Mouse (Mus musculus) forebrain, embryonic 13.5 days (tissue): ENCODE data around the gene Zfp536. TPM values are rescaled to one million over a fixed set of nuclear protein-coding genes. Genes with fewer than 3 reads are reported as not detected.

Experiments
- ATAC-seq: fragments of 200-750 bp; cut with Nextera tagmentation; 2 replicates; pipeline ENCODE4 v1.8.0; 2017
- H3K27ac ChIP-seq: fragments of 300-500 bp; sonication (generic); 2 replicates; pipeline ENCODE4 v1.5.1; 2015; ENCODE audit warnings: inconsistent platforms, mild to moderate bottlenecking, moderate library complexity
- H3K27me3 ChIP-seq: fragments of 300-500 bp; sonication (generic); 2 replicates; pipeline ENCODE4 v1.6.1; 2015; ENCODE audit warnings: mild to moderate bottlenecking, inconsistent platforms
- H3K36me3 ChIP-seq: fragments of 300-500 bp; sonication (generic); 2 replicates; pipeline ENCODE4 v1.6.1; 2015; ENCODE audit warnings: mild to moderate bottlenecking, inconsistent platforms; ENCODE audit not compliant: poor library complexity, severe bottlenecking
- H3K4me1 ChIP-seq: fragments of 300-500 bp; sonication (generic); 2 replicates; pipeline ENCODE4 v1.6.1; 2015; ENCODE audit warnings: inconsistent platforms
- H3K4me2 ChIP-seq: fragments of 300-500 bp; sonication (generic); 2 replicates; pipeline ENCODE4 v1.6.1; 2015; ENCODE audit warnings: inconsistent platforms, mild to moderate bottlenecking, moderate library complexity
- H3K4me3 ChIP-seq: fragments of 300-500 bp; sonication (generic); 2 replicates; pipeline ENCODE4 v1.5.1; 2015; ENCODE audit warnings: mild to moderate bottlenecking, inconsistent platforms
- H3K9ac ChIP-seq: fragments of 300-500 bp; sonication (generic); 2 replicates; pipeline ENCODE4 v1.6.1; 2015; ENCODE audit warnings: mild to moderate bottlenecking, inconsistent platforms
- H3K9me3 ChIP-seq: fragments of 300-500 bp; sonication (generic); replicated peaks from 2 replicates; pipeline ENCODE4 v1.6.1; 2016; ENCODE audit warnings: inconsistent platforms
- WGBS: fragments of 180-500 bp; shearing (Covaris S2); methylation state at CpG from one replicate; pipeline ENCODE4 v1.1.7; 2015; 5-methylcytosine and 5-hydroxymethylcytosine counted together
- polyA plus RNA-seq: library from polyadenylated mRNA; unstranded; fragments of >200 nt; fragmentation: Nextera tagmentation; extraction: Ambion mirVana; gene quantifications from 2 replicates; pipeline ENCODE4 v1.2.1, GENCODE M21; 2015

Gene Zfp536
- polyA plus RNA-seq, 1 experiment from 2014 or later = 39.7 TPM

GRCm38 (mm10) chr7:37743350-37743749 is 30.1 kb downstream of the Zfp536 start:
- Histone ChIP-seq H3K4me1 (peaks cover 55% of the 10 kb centered on the region), H3K27ac (no peak overlapping the region), H3K27me3 (no peaks in the 10 kb centered on the region), H3K4me2 (no peak overlapping the region), H3K4me3 (no peak overlapping the region), H3K9ac (no peak overlapping the region), H3K36me3 (peaks cover 4% of the 10 kb centered on the region; the same call in 1 of the 2 replicates), H3K9me3 (no peaks in the 10 kb centered on the region)
- 64% methylated on average over 8 of the region's 8 CpGs for WGBS
- no peak for ATAC-seq

- 20% methylated on average over 8 of the region's 8 CpGs for WGBS
These were observed 36.2 kb downstream of the Zfp536 start for GRCm38 (mm10) chr7:37737191-37737590.

DNA sequence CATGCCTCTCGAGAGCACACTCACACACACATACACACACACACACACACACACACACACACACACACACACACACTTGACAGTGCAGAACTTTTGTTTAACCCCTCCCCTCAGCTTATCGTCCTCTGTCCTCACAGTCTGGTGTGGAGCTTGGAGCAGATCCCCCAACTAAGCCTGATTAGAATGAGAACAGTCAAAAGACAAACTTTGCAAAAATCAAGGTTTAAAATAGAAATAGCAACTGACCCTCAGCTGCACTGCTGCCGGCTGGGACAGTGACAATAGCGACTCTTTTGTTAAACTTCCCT is 37.1 kb downstream of the Zfp536 start:
- Histone ChIP-seq H3K27ac (no peak overlapping the region), H3K4me3 (no peak overlapping the region), H3K9me3 (no peaks in the 10 kb centered on the region), H3K9ac (0 out of 2 replicates have a peak overlapping the region, but pooled peaks have one; percentile 5), H3K4me1 (peaks cover 58% of the 10 kb centered on the region), H3K27me3 (no peaks in the 10 kb centered on the region), H3K36me3 (peaks cover 4% of the 10 kb centered on the region; the same call in 1 of the 2 replicates), H3K4me2 (no peak overlapping the region)
- WGBS = 10% methylated on average over 4 of the region's 4 CpGs
- no peak for ATAC-seq

More at GRCm38 (mm10) chr7:37737191-37737590, 36.2 kb downstream of the Zfp536 start:
- no peaks in the 10 kb centered on the region for H3K27me3 ChIP-seq
- H3K4me3 ChIP-seq = no peak overlapping the region
- no peak overlapping the region for H3K4me2 ChIP-seq
- peaks cover 4% of the 10 kb centered on the region; the same call in 1 of the 2 replicates for H3K36me3 ChIP-seq
- no peaks in the 10 kb centered on the region for H3K9me3 ChIP-seq
- no peak overlapping the region for H3K9ac ChIP-seq
- no peak overlapping the region for H3K27ac ChIP-seq
- ATAC-seq = no peak
- H3K4me1 ChIP-seq = peaks cover 62% of the 10 kb centered on the region

DNA sequence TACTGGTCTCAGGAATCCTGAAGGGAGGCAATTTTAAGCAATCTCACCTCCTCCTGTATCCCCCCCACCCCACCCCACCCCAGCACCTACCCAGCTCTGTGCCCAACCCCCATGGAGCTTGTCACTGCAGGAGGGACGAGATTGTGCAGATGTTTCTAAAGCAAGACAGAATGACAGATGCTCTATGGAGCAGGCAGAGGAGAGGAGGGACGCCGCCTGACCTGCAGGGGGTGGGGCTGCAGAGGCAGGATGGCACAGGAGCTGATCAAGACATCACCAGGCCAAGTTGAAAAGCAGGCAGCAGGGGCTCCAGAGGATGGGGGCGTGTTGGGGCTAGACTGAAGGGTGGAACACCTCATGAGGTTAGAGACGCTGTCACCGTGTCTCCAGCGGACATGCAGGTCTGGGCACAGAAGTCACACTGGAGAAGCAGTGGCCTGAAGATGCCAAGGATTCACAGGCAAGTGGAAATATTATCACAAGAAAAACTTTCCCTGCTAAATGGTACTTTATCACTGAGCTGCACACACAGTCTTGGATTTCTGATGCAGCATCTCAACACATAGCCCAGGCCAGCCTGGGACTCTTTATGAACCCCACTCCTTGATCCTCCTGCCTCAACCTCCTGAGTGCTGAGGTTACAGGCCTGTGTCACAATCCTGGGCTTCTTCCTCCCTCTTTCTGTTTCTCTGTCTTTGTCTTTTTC is 37.6 kb downstream of the Zfp536 start:
- 45% methylated on average over 7 of the region's 7 CpGs for WGBS
- Histone ChIP-seq H3K27ac (0 out of 2 replicates have a peak overlapping the region, but pooled peaks have one; percentile 35), H3K4me3 (no peak overlapping the region), H3K4me2 (no peak overlapping the region), H3K9ac (0 out of 2 replicates have a peak overlapping the region, but pooled peaks have one; percentile 5), H3K36me3 (peaks cover 4% of the 10 kb centered on the region; the same call in 1 of the 2 replicates), H3K27me3 (no peaks in the 10 kb centered on the region), H3K4me1 (peaks cover 60% of the 10 kb centered on the region), H3K9me3 (no peaks in the 10 kb centered on the region)
- ATAC-seq = peak; percentile 42

- H3K9ac ChIP-seq = no peak overlapping the region
- no peaks in the 10 kb centered on the region for H3K27me3 ChIP-seq
- WGBS = 58% methylated on average over 6 of the region's 6 CpGs
- peak overlapping the region; percentile 35; the same call in 1 of the 2 replicates for H3K27ac ChIP-seq
- H3K4me2 ChIP-seq = no peak overlapping the region
- no peak for ATAC-seq
- H3K4me3 ChIP-seq = no peak overlapping the region
- no peaks in the 10 kb centered on the region for H3K36me3 ChIP-seq
- H3K9me3 ChIP-seq = no peaks in the 10 kb centered on the region
- peaks cover 66% of the 10 kb centered on the region for H3K4me1 ChIP-seq
These were observed 38.3 kb downstream of the Zfp536 start for GRCm38 (mm10) chr7:37735101-37735500.

- Histone ChIP-seq H3K9ac (no peak overlapping the region), H3K4me3 (no peak overlapping the region), H3K27ac (no peak overlapping the region), H3K4me1 (peaks cover 66% of the 10 kb centered on the region), H3K9me3 (no peaks in the 10 kb centered on the region), H3K4me2 (no peak overlapping the region), H3K36me3 (no peaks in the 10 kb centered on the region), H3K27me3 (no peaks in the 10 kb centered on the region)
- ATAC-seq = no peak
- 31% methylated on average over 6 of the region's 6 CpGs for whole genome bisulfite sequencing
These were observed 38.9 kb downstream of the Zfp536 start for GRCm38 (mm10) chr7:37734576-37734975.

GRCm38 (mm10) chr7:37733996-37734395 is 39.4 kb downstream of the Zfp536 start:
- H3K4me2 ChIP-seq = no peak overlapping the region
- no peak overlapping the region for H3K4me3 ChIP-seq
- H3K9me3 ChIP-seq = no peaks in the 10 kb centered on the region
- H3K27ac ChIP-seq = no peak overlapping the region
- no peaks in the 10 kb centered on the region for H3K36me3 ChIP-seq
- WGBS = 99% methylated on average over 4 of the region's 4 CpGs
- ATAC-seq = no peak
- no peak overlapping the region for H3K9ac ChIP-seq
- H3K27me3 ChIP-seq = no peaks in the 10 kb centered on the region
- peaks cover 62% of the 10 kb centered on the region for H3K4me1 ChIP-seq

DNA sequence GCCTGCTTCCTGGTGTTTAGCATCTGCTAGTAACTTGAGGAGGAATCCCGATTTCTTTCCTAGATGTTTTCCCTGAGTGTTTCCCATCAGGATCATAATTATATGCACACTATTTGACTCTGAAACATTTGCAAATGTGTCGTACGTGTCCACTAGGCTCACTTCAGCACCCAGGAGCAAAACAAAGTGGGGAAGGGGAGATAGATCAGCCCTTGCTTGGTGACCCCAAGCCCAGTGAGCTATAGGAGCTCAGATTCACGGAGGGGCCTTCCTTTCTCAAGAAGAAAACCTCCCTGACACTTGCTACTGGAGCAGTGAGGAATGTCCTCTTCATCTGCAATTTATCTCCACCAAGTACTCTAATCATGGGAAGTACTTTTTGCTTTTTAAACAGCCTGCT is 40.7 kb downstream of the Zfp536 start:
- no peak overlapping the region for H3K27ac ChIP-seq
- H3K9me3 ChIP-seq = no peaks in the 10 kb centered on the region
- peaks cover 57% of the 10 kb centered on the region for H3K4me1 ChIP-seq
- H3K9ac ChIP-seq = no peak overlapping the region
- no peak overlapping the region for H3K4me2 ChIP-seq
- 81% methylated on average over 4 of the region's 4 CpGs for WGBS
- no peaks in the 10 kb centered on the region for H3K36me3 ChIP-seq
- no peak for ATAC-seq
- no peaks in the 10 kb centered on the region for H3K27me3 ChIP-seq
- H3K4me3 ChIP-seq = no peak overlapping the region

GRCm38 (mm10) chr7:37727746-37728145 is 45.7 kb downstream of the Zfp536 start:
- ATAC-seq = no peak
- no peak overlapping the region for H3K9ac ChIP-seq
- peaks cover 43% of the 10 kb centered on the region for H3K4me1 ChIP-seq
- H3K27me3 ChIP-seq = no peaks in the 10 kb centered on the region
- 85% methylated on average over 8 of the region's 8 CpGs for WGBS
- H3K4me2 ChIP-seq = no peak overlapping the region
- H3K27ac ChIP-seq = no peak overlapping the region
- no peaks in the 10 kb centered on the region for H3K9me3 ChIP-seq
- H3K36me3 ChIP-seq = no peaks in the 10 kb centered on the region
- no peak overlapping the region for H3K4me3 ChIP-seq

DNA sequence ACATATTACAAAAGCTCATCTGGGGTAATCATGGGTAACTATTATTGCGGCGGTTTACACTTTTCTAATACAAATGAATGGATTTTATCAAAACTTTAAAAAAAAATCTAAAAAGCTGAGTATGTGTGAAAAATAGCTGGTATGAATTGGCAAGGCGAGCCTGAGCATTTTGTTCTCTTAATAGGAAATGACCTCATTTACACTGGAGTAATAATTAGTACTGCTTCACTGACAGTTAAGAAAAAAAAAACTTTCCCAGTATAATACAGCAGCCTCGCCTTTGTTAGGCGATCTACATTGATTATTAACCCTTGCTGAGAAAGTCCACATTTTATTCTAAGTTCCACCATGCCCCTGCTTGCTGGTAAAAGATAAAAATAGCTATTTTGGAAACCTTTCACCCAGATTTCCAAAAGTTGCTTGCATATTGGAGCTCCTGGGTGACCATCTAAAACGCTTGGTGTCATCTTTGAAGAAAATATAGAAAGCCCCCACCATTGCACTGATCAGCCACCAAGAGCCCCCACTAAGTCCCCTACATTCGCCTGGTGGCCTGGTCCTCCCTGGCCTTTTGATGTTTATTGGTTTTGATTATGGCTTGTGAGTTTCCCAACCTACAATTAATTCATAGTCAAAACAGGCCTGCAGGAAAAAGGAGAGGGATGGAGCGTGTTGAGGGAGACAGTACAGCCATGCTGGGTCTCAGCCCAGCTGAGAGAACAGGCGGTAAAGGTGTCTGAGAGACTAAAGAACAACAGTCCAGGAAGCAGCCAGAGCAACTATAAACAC is 49.2 kb downstream of the Zfp536 start:
- peak overlapping the region; percentile 20; the same call in 1 of the 2 replicates for H3K4me2 ChIP-seq
- no peaks in the 10 kb centered on the region for H3K9me3 ChIP-seq
- H3K4me1 ChIP-seq = peaks cover 59% of the 10 kb centered on the region
- H3K27ac ChIP-seq = peak overlapping the region; percentile 79
- H3K36me3 ChIP-seq = no peaks in the 10 kb centered on the region
- no peaks in the 10 kb centered on the region for H3K27me3 ChIP-seq
- peak; percentile 59; the same call in 1 of the 2 replicates for ATAC-seq
- H3K9ac ChIP-seq = no peak overlapping the region
- H3K4me3 ChIP-seq = no peak overlapping the region
- WGBS = 10% methylated on average over 9 of the region's 9 CpGs

DNA sequence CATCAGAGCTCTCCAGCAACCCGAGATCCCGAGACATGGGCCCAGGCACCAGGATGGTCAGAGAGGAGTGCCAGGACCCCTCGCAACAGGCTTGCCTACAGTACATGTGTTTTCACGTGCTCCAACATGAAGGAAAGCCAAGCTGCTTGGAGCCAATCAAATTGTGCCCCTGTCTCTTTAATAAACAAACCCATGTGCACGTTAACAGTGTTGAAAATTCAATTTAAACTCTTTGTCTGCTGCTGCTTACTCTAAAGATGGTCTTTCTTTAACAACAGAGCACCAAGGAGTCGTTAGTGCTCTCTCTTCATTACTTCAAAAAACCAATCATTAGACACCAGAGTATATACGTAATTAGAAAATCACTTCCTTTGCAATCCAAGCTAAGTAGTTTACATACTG is 50.2 kb downstream of the Zfp536 start:
- Histone ChIP-seq H3K27me3 (no peaks in the 10 kb centered on the region), H3K36me3 (no peaks in the 10 kb centered on the region), H3K4me1 (peaks cover 68% of the 10 kb centered on the region), H3K4me2 (peak overlapping the region; percentile 37), H3K4me3 (no peak overlapping the region), H3K27ac (peak overlapping the region; percentile 52; the same call in 1 of the 2 replicates), H3K9ac (no peak overlapping the region), H3K9me3 (no peaks in the 10 kb centered on the region)
- 28% methylated on average over 7 of the region's 7 CpGs for WGBS
- ATAC-seq = peak; percentile 54; the same call in 1 of the 2 replicates

DNA sequence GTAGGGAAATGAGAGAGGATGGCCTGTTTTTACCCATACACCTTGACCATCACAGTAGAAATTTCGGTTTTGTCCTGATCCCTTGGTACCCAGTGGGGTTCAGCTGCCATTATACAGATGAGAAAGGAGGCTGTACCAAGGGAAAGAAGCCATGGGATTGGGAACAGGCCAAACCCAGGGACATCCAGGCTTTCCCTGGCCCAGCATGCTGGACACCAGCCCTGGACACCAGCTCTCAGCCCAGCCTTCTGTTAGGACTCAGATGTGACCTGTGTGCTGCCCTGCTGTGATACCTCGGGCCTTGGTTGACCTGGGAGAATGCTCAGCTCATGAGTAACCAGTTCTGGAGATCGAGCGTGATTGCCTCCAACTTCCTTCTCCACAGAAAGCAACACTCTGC is 51.8 kb downstream of the Zfp536 start:
- H3K9ac ChIP-seq = no peak overlapping the region
- H3K27me3 ChIP-seq = no peaks in the 10 kb centered on the region
- H3K9me3 ChIP-seq = no peaks in the 10 kb centered on the region
- ATAC-seq = no peak
- no peaks in the 10 kb centered on the region for H3K36me3 ChIP-seq
- no peak overlapping the region for H3K27ac ChIP-seq
- H3K4me3 ChIP-seq = no peak overlapping the region
- no peak overlapping the region for H3K4me2 ChIP-seq
- 88% methylated on average over 4 of the region's 4 CpGs for WGBS
- peaks cover 72% of the 10 kb centered on the region for H3K4me1 ChIP-seq
